Mouse (Mus musculus): ENCODE measurements around the gene Myo1e. TPM values are rescaled to one million over a fixed set of nuclear protein-coding genes. Genes with fewer than 3 reads are reported as not detected.

Myo1e gene
- total and polyA plus RNA-seq, 3 experiments = 82.3 to 186 (median 98.7) TPM

DNA sequence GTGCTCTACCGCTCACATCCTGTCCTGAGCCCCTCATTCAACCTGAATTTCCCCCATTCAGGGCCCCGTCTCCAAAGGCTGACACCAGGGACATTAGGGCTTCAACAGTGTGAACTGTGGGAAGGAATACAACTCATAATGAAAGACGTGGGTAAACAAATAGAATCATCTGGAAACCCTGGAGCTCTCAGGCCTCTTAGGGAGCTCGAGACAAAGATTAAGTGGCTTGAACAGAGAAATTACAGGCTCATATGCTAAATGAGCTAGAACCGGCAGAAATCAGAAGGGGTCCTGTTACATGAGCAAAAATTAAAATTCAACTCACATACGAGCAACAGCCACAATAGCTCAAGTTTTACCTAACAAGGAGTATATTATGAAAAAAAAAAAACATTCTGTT, 32.3 kb upstream of the Myo1e start:
- Histone ChIP-seq H3K27me3 (replicated peaks) (no peaks in the 10 kb centered on the region), H3K9me3 (replicated peaks; ENCODE audit: low read length) (no peaks in the 10 kb centered on the region), H3K9ac (ENCODE audit: insufficient read depth, low read depth) (no peak overlapping the region), H3K4me1 (ENCODE audit: control insufficient read depth in 1 of 2, insufficient read depth in 2 of 2) (peaks cover 6 to 12% of the 10 kb centered on the region in 2 experiments; a peak in 3 of 4 replicates), H3K79me2 (replicated peaks; ENCODE audit: control insufficient read depth, extremely low read depth, insufficient read depth, poor library complexity, severe bottlenecking) (no peaks in the 10 kb centered on the region), H3K4me3 (replicated peaks in 1 of 3; ENCODE audit: low read depth in 2 of 3, low read length in 2 of 3, poor library complexity in 1 of 3) (no peak overlapping the region), H3K27ac (ENCODE audit: insufficient read depth, low read depth) (no peak overlapping the region), H3K4me2 (ENCODE audit: insufficient read depth, low read depth, poor library complexity, severe bottlenecking) (no peak overlapping the region), H3K36me3 (replicated peaks in 1 of 2; ENCODE audit: control insufficient read depth in 1 of 2, insufficient read depth in 1 of 2, low read length in 1 of 2) (no peaks in the 10 kb centered on the region)
- TF ChIP-seq USF1 (IDR thresholded peaks at IDR 0.05; ENCODE audit: low read depth, low read length) (no peak), IRF4 (IDR thresholded peaks at IDR 0.05; ENCODE audit: low read depth, low read length) (peak; percentile 61), JUND (conservative IDR thresholded peaks at IDR 0.05; ENCODE audit: low read depth, low read length) (no peak), USF2 (conservative IDR thresholded peaks at IDR 0.05; ENCODE audit: low read depth, low read length) (no peak)
- in situ Hi-C loops (cut with MboI; ENCODE audit: low pct_ligation_motif_present, low pct_unique_long_range_greater_than_20kb, low sequenced_read_pairs) = loop anchor here (25.0 kb wide), 1 partner anchor 337 kb away; the partner anchor contains the start of gene Rnf111
- dilution Hi-C loops (cut with MboI; ENCODE audit: extremely low pct_ligation_motif_present, extremely low pct_unique_long_range_greater_than_20kb, low sequenced_read_pairs) = no loop called here
- no peak for DNase-seq (ENCODE audit: extremely low read depth)

DNA sequence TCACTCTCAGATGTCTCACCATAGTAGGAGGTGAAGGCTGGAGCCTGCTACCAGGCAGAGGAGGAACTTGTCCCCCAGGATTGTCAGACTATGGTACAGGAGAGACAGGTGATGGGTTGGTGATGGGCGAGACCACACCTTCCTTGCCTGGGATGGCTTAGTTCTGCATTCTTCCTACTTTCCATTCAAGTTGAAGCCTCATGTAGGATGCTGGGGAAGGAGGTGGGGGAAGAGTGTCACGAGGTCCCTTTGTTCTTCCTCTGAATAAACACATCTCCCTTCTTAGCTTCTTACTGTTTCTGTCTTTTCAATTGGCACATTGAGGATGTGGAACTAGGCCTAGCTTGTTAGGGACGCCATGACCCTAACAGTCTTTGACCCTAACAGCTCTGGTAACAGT, 30.9 kb upstream of the Myo1e start:
- Histone ChIP-seq H3K9ac (ENCODE audit: insufficient read depth, low read depth) (no peak overlapping the region), H3K4me1 (ENCODE audit: control insufficient read depth in 1 of 2, insufficient read depth in 2 of 2) (peaks cover 6 to 12% of the 10 kb centered on the region in 2 experiments; a peak in 3 of 4 replicates), H3K9me3 (replicated peaks; ENCODE audit: low read length) (no peaks in the 10 kb centered on the region), H3K79me2 (replicated peaks; ENCODE audit: control insufficient read depth, extremely low read depth, insufficient read depth, poor library complexity, severe bottlenecking) (no peaks in the 10 kb centered on the region), H3K4me2 (ENCODE audit: insufficient read depth, low read depth, poor library complexity, severe bottlenecking) (no peak overlapping the region), H3K36me3 (replicated peaks in 1 of 2; ENCODE audit: control insufficient read depth in 1 of 2, insufficient read depth in 1 of 2, low read length in 1 of 2) (no peaks in the 10 kb centered on the region), H3K4me3 (replicated peaks in 1 of 3; ENCODE audit: low read depth in 2 of 3, low read length in 2 of 3, poor library complexity in 1 of 3) (no peak overlapping the region), H3K27ac (ENCODE audit: insufficient read depth, low read depth) (no peak overlapping the region), H3K27me3 (replicated peaks) (no peaks in the 10 kb centered on the region)
- dilution Hi-C loops (cut with MboI; ENCODE audit: extremely low pct_ligation_motif_present, extremely low pct_unique_long_range_greater_than_20kb, low sequenced_read_pairs) = no loop called here
- no peak for DNase-seq (ENCODE audit: extremely low read depth)
- TF ChIP-seq MYC (IDR thresholded peaks at IDR 0.05; ENCODE audit: low read depth, low read length) = no peak
- no peak for TF ChIP-seq RCOR1 (conservative IDR thresholded peaks at IDR 0.05; ENCODE audit: low read depth, low read length)
- no peak for TF ChIP-seq PAX5 (IDR thresholded peaks at IDR 0.05; ENCODE audit: low read length)
- TF ChIP-seq USF1 (IDR thresholded peaks at IDR 0.05; ENCODE audit: low read depth, low read length) = no peak
- no peak for TF ChIP-seq TBP (conservative IDR thresholded peaks at IDR 0.05; ENCODE audit: low read depth, low read length)
- no peak for TF ChIP-seq BHLHE40 (IDR thresholded peaks at IDR 0.05; ENCODE audit: low read depth, low read length)
- TF ChIP-seq MEF2A (IDR thresholded peaks at IDR 0.05; ENCODE audit: borderline replicate concordance, low read depth, low read length) = no peak
- no peak for TF ChIP-seq POLR2A (IDR thresholded peaks at IDR 0.05; ENCODE audit: low read depth, low read length)
- no peak for TF ChIP-seq NELFE (IDR thresholded peaks at IDR 0.05; ENCODE audit: low read depth, low read length)
- no peak for TF ChIP-seq EP300 (IDR thresholded peaks at IDR 0.05; ENCODE audit: low read length)
- TF ChIP-seq ZC3H11A (IDR thresholded peaks at IDR 0.05; ENCODE audit: low read depth, low read length) = no peak
- TF ChIP-seq MXI1 (IDR thresholded peaks at IDR 0.05; ENCODE audit: low read depth, low read length) = no peak
- in situ Hi-C loops (cut with MboI; ENCODE audit: low pct_ligation_motif_present, low pct_unique_long_range_greater_than_20kb, low sequenced_read_pairs) = loop anchor here (25.0 kb wide), 1 partner anchor 336 kb away; the partner anchor contains the start of gene Rnf111
